Mouse (Mus musculus): ENCODE measurements at regions not wholly inside any gene's neighbourhood (a gene's known extent, or its start where the extent isn't known, plus 50 kb on each side); places are given as distances from the start of the nearest gene placed in this dataset.

DNA sequence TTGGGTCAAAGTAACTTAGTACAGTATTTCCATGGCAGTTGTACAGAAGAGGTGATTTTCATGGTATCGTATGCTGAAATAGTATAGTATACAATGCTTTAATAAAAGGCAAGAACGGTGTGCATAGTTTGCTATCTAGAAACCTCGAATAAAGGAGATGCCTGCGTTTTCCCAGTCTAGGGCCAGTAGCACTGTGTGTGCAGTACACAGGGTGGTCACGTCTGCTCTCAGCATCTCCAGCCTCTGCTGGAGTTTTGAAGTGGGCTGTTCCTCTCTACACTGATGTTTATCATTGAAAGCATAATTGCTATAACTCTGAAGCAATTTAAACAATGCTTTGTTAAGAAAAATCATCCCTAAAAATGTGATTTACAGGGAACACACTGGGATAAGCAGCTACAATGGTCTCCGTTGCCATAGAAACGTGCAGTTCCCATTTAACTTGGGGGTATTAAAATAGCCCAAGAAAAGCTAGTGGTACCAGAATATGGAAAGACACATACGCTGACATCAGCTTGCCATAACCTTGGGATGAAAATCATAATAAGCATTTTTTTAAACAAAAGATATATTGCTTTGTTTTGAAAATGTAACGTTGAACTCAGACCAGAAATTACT, 106.1 kb upstream of the Smlr1 start:
- TF ChIP-seq CTCF (IDR thresholded peaks at IDR 0.05; ENCODE audit: control insufficient read depth, insufficient read depth, insufficient read length) (no peak), USF1 (IDR thresholded peaks at IDR 0.05; ENCODE audit: low read depth) (no peak)
